Mouse (Mus musculus) B cell, adult (primary cell): Measurements from ENCODE around the gene Zfp760. TPM values are rescaled to one million over a fixed set of nuclear protein-coding genes. Genes with fewer than 3 reads are reported as not detected.

Experiments
- total RNA-seq: library from RNA; stranded (reverse); gene quantifications from 4 replicates; pipeline ENCODE4 v1.2.4, GENCODE M21; 2023; ENCODE audit not compliant: inconsistent age

Gene Zfp760
- total RNA-seq = 2.0 to 2.2 TPM (median 2.1 TPM) in 4 replicates

DNA sequence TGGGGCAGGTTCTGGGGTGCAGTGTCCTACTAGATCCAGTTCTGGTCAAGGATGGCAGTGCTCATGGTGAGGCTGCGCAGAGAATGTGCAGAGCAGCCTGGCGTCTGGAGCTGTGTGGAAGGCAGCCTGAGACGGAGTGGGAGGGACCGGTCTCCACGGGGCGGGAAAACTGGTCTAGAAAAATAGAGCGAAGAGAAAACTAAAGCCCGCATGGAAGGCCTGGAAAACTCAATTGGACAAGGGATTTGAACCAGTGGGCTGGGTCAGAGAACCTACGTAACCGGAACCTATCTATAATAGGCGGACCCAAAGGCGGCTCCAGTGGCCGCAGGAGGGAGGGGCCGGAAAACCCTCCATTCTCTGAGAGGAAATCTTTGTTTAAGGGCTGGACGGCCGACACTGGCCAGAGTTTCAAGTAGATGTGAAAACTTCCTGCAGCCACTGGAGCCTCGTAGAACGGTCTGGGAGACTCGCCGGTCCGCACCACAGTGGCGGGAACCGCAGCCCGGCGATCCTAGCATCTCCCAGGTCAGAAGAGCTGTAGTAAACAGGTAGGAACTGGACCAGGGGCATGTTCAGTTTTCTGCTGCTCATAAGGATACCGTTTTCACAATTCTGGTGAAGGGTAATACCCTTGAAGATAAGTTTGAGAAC, at the start of gene Zfp760:
Gene Zfp760 (plus strand): TSS at position 399 of the 654 bp plus-strand sequence.

GRCm38 (mm10) chr17:21691560-21691959, 16.0 kb upstream of the Zfp760 start, which contains the start of gene Gm10226:
Gene Gm10226 (plus strand): TSS chr17:21691860.

DNA sequence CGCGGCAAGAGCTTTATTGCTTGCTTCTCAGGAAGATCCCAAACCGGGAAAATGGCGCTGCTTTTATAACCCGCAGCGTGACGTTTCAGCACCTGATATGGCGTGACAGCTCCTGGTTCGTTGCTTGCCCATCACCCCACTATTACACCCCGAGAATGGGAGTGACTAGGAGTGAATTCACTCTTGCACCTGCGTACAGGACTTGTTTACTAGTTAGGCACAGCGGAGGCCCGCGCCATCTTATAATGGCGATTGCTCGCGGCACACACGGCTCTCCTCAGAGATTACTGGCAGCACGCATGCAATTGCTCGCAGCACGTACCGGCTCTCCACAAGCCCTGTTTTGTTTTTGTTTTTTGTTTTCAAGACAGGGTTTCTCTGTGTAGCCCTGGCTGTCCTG, 23.0 kb downstream of the Zfp760 start, which contains the start of gene Zfp229:
Gene Zfp229 (plus strand): TSS at position 301 of the 400 bp plus-strand sequence.

Other genes starting within 250 kb of the Zfp760 start
- gene Zfp53, start 218.7 kb upstream of the Zfp760 start, total RNA-seq = 10.0 to 17.1 TPM (median 15.7 TPM) in 4 replicates
- gene Zfp52, start 172.2 kb upstream of the Zfp760 start, total RNA-seq = 14.1 to 15.9 TPM (median 15.5 TPM) in 4 replicates
- 1.1 to 2.2 TPM (median 1.8 TPM) in 4 replicates for gene Zfp948, start 140.7 kb upstream of the Zfp760 start, total RNA-seq
- gene Zfp983, start 57.1 kb upstream of the Zfp760 start, total RNA-seq = 10.2 to 11.4 TPM (median 10.7 TPM) in 4 replicates
- gene Gm10226, start 15.9 kb upstream of the Zfp760 start, total RNA-seq = 6.2 to 16.8 TPM (median 11.7 TPM) in 4 replicates
- 3.2 to 6.0 TPM (median 5.1 TPM) in 4 replicates for gene Zfp229, start 23.1 kb downstream of the Zfp760 start, total RNA-seq
- 0.16 to 0.54 TPM (median 0.38 TPM) in 4 replicates for gene Zfp820, start 138.0 kb downstream of the Zfp760 start, total RNA-seq
- gene Zfp995, start 202.2 kb downstream of the Zfp760 start, total RNA-seq = 1.3 to 5.6 TPM (median 2.1 TPM) in 4 replicates